In the genomic region with DNA sequence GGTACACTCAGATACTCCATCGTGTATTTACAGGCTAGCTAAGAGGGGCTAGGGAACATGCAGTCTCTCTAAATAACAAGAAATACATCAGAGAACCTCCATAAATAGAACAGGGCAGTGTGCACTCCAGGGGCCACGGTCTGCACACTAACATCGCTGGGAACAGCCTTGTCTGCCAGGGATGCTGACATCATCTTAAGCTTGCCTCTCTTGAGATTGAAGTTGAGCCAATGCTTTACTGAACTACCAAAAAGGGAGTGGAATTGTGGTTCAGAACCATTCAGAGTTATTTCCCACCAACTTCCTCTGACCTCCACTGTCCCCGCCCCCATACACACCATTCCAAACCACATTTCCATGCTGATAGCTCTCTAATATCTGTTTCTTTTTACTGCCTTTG, we compare ENCODE assay signal across 14 mouse cellular contexts.
A peak's percentile ranks its signal among the peaks of the same experiment; 100 is the strongest.
DNase-seq lines count a peak whose midpoint lies in the region; ATAC-seq and TF ChIP-seq lines count a peak whose summit lies in the region.
"Had no signal": no experiment of that assay in that cellular context is flagged by ENCODE, and none has a peak within 500 bp of the region (broad histone marks: within the 10 kb centered on the region; RNA-seq: fewer than 3 reads in every experiment).

No protein-coding gene starts in this region.

- no peak for TF ChIP-seq EP300 in heart, adult 2 months (IDR thresholded peaks at IDR 0.05; ENCODE audit: insufficient read depth, low read depth, low read length)

- no peak for TF ChIP-seq POLR2A in heart, adult 2 months (IDR thresholded peaks at IDR 0.05; ENCODE audit: insufficient read depth, low read depth, low read length)

- no peak for TF ChIP-seq CTCF in forebrain, postnatal 0 days (IDR thresholded peaks at IDR 0.05; ENCODE audit: low read depth)
- TF ChIP-seq CTCF in heart, adult 2 months (IDR thresholded peaks at IDR 0.05), result no peak

- no peak overlapping the region for H3K4me3 ChIP-seq in forebrain, postnatal 0 days (ENCODE audit: low read depth, low read length)
- no peak overlapping the region for H3K4me3 ChIP-seq in forebrain, embryonic 11.5 days (ENCODE audit: low read depth, low read length)
- no peak overlapping the region for H3K4me3 ChIP-seq in heart, adult 2 months
- H3K4me3 ChIP-seq: forebrain, embryonic 15.5 days had no signal

- no peak overlapping the region for H3K9ac ChIP-seq in forebrain, postnatal 0 days
- no peak overlapping the region for H3K9ac ChIP-seq in forebrain, embryonic 11.5 days (ENCODE audit: low read length)
- H3K9ac ChIP-seq in heart, adult 2 months (ENCODE audit: low read depth, low read length), result no peak overlapping the region
- H3K9ac ChIP-seq: forebrain, embryonic 15.5 days had no signal

- H3K4me1 ChIP-seq in forebrain, postnatal 0 days (ENCODE audit: insufficient read depth), result peaks cover 3% of the 10 kb centered on the region
- H3K4me1 ChIP-seq in forebrain, embryonic 11.5 days (replicated peaks; ENCODE audit: control insufficient read depth, insufficient read depth, low read length), result 0 out of 2 replicates have a peak, but pooled peaks cover 3% of the 10 kb centered on the region
- H3K4me1 ChIP-seq in heart, adult 2 months (ENCODE audit: control insufficient read depth, insufficient read depth, low read length), result no peaks in the 10 kb centered on the region; the same call in 1 of the 2 replicates

- peak; percentile 28; the same call in 1 of the 2 replicates for ATAC-seq in forebrain, postnatal 0 days
- ATAC-seq in forebrain, embryonic 11.5 days (replicated peaks; ENCODE audit: low FRiP score), result no peak; the same call in 1 of the 2 replicates
- no peak for ATAC-seq in frontal cortex, adult (ENCODE audit: low TSS enrichment)
- ATAC-seq: forebrain, embryonic 15.5 days; hindbrain, embryonic 16.5 days had no signal

- intact Hi-C loops in heart, adult 2 months (cut with DNase I), result no loop called here
- intact Hi-C loops in heart, postnatal 25 days (cut with DNase I), result no loop called here

- 65% methylated on average over 4 of the region's 4 CpGs for WGBS in forebrain, postnatal 0 days
- WGBS in forebrain, embryonic 11.5 days, result 83% methylated on average over 4 of the region's 4 CpGs
- 28% methylated on average over 4 of the region's 4 CpGs for WGBS in heart, adult 2 months

- H3K79me2 ChIP-seq in heart, adult 2 months (replicated peaks; ENCODE audit: control insufficient read depth, insufficient read depth, low read length), result no peaks in the 10 kb centered on the region

- no peak for DNase-seq in forebrain, postnatal 0 days
- DNase-seq in forebrain, embryonic 11.5 days (ENCODE audit: low spot score), result no peak
- peak; percentile 84 for DNase-seq in 3T3-L1 (ENCODE audit: low read depth, low spot score)
- peak in 1 of 2 experiments; percentile 45 for DNase-seq in heart, adult 2 months
- peak; percentile 10 for DNase-seq in heart, postnatal 25 days (ENCODE audit: low spot score)
- DNase-seq in cerebellum, postnatal 36 days, result no peak
- DNase-seq in right cerebral cortex, postnatal 36 days (ENCODE audit: low spot score in 2 of 2), result no peak
- DNase-seq: adrenal gland, adult 8-10 months; cerebellum, adult 11 months; thymus, adult 18-20 months had no signal

- no peak overlapping the region for H3K27ac ChIP-seq in forebrain, postnatal 0 days (ENCODE audit: low read depth, low read length)
- no peak overlapping the region for H3K27ac ChIP-seq in forebrain, embryonic 11.5 days (ENCODE audit: low read depth, low read length)
- H3K27ac ChIP-seq in heart, adult 2 months, result peak overlapping the region; percentile 20; the same call in 1 of the 2 replicates
- H3K27ac ChIP-seq: forebrain, embryonic 15.5 days; macrophage had no signal

- no peak overlapping the region for H3K4me2 ChIP-seq in forebrain, postnatal 0 days (ENCODE audit: low read depth)
- no peak overlapping the region for H3K4me2 ChIP-seq in forebrain, embryonic 11.5 days (ENCODE audit: low read depth, low read length, severe bottlenecking)
- H3K4me2 ChIP-seq: forebrain, embryonic 15.5 days had no signal

- no peaks in the 10 kb centered on the region for H3K36me3 ChIP-seq in forebrain, postnatal 0 days (ENCODE audit: insufficient read depth)
- H3K36me3 ChIP-seq in forebrain, embryonic 11.5 days (ENCODE audit: control insufficient read depth, insufficient read depth, low read length), result no peaks in the 10 kb centered on the region
- H3K36me3 ChIP-seq in heart, adult 2 months (ENCODE audit: control insufficient read depth, insufficient read depth, low read length), result no peaks in the 10 kb centered on the region
- H3K36me3 ChIP-seq: forebrain, embryonic 15.5 days had no signal

- H3K9me3 ChIP-seq in forebrain, postnatal 0 days (ENCODE audit: low read length), result no peaks in the 10 kb centered on the region
- no peaks in the 10 kb centered on the region for H3K9me3 ChIP-seq in forebrain, embryonic 11.5 days (ENCODE audit: control insufficient read depth, low read length)
- H3K9me3 ChIP-seq: forebrain, embryonic 15.5 days had no signal

- no peaks in the 10 kb centered on the region for H3K27me3 ChIP-seq in forebrain, postnatal 0 days (ENCODE audit: insufficient read depth, low read length)
- H3K27me3 ChIP-seq in forebrain, embryonic 11.5 days (ENCODE audit: control insufficient read depth, insufficient read depth, low read length), result no peaks in the 10 kb centered on the region
- no peaks in the 10 kb centered on the region for H3K27me3 ChIP-seq in heart, adult 2 months (ENCODE audit: control insufficient read depth, insufficient read depth, low read length)
- H3K27me3 ChIP-seq: forebrain, embryonic 15.5 days had no signal

Comparison
In these comparisons a context has a peak if more than half of its experiments do, and no peak if none do; other contexts are left out.
1. DNase-seq: peak in 3T3-L1 (single experiment) and heart, postnatal 25 days (single experiment); none in forebrain, postnatal 0 days (single experiment), forebrain, embryonic 11.5 days (single experiment), cerebellum, postnatal 36 days (0 of 2) and right cerebral cortex, postnatal 36 days (0 of 2).